Mouse (Mus musculus) midbrain, embryonic 11.5 days (tissue): ENCODE measurements around the gene Adam33. TPM values are rescaled to one million over a fixed set of nuclear protein-coding genes. Genes with fewer than 3 reads are reported as not detected.

ENCODE experiments used
- ATAC-seq: fragments of 200-750 bp; cut with Nextera tagmentation; 2 replicates; pipeline ENCODE4 v1.8.0; 2017; ENCODE audit warnings: moderate TSS enrichment, moderate library complexity; ENCODE audit not compliant: low FRiP score
- DNase-seq: peaks from one replicate; pipeline ENCODE4 v3.0.0; 2015; ENCODE audit warnings: low spot score; ENCODE audit errors: missing footprints
- H3K27ac ChIP-seq: fragments of 300-500 bp; sonication (generic); 2 replicates; pipeline ENCODE4 v1.5.1; 2014; ENCODE audit warnings: low read depth, low read length
- H3K27me3 ChIP-seq: fragments of 300-500 bp; sonication (generic); 2 replicates; pipeline ENCODE4 v1.6.1; 2014; ENCODE audit warnings: mild to moderate bottlenecking, low read length, moderate library complexity, mixed read lengths; ENCODE audit not compliant: control insufficient read depth, insufficient read depth
- H3K36me3 ChIP-seq: fragments of 300-500 bp; sonication (generic); 2 replicates; pipeline ENCODE4 v1.6.1; 2014; ENCODE audit warnings: mild to moderate bottlenecking, low read length, moderate library complexity, mixed read lengths; ENCODE audit not compliant: control insufficient read depth, insufficient read depth
- H3K4me1 ChIP-seq: fragments of 300-500 bp; sonication (generic); 2 replicates; pipeline ENCODE4 v1.6.1; 2014; ENCODE audit warnings: low read length; ENCODE audit not compliant: control insufficient read depth, insufficient read depth
- H3K4me2 ChIP-seq: fragments of 300-500 bp; sonication (generic); 2 replicates; pipeline ENCODE4 v1.6.1; 2014; ENCODE audit warnings: mild to moderate bottlenecking, moderate library complexity
- H3K4me3 ChIP-seq: fragments of 300-500 bp; sonication (generic); 2 replicates; pipeline ENCODE4 v1.5.1; 2014; ENCODE audit warnings: low read depth, low read length
- H3K9ac ChIP-seq: fragments of 300-500 bp; sonication (generic); 2 replicates; pipeline ENCODE4 v1.6.1; 2014; ENCODE audit warnings: low read length
- H3K9me3 ChIP-seq: fragments of 300-500 bp; sonication (generic); 2 replicates; pipeline ENCODE4 v1.6.1; 2016; ENCODE audit warnings: low read length; ENCODE audit not compliant: control insufficient read depth
- WGBS: fragments of 180-500 bp; shearing (Covaris S2); extraction: QIAGEN DNeasy Blood & Tissue Kit; methylation state at CpG from one replicate; pipeline ENCODE4 v1.1.7; 2014; 5-methylcytosine and 5-hydroxymethylcytosine counted together
- polyA plus RNA-seq: library from polyadenylated mRNA; unstranded; fragments of >200 nt; fragmentation: Nextera tagmentation; extraction: Ambion mirVana; gene quantifications from 2 replicates; pipeline ENCODE4 v1.2.1, GENCODE M21; 2014

Adam33 gene
- polyA plus RNA-seq, 1 experiment from 2014 or later, result 0.64 TPM

DNA sequence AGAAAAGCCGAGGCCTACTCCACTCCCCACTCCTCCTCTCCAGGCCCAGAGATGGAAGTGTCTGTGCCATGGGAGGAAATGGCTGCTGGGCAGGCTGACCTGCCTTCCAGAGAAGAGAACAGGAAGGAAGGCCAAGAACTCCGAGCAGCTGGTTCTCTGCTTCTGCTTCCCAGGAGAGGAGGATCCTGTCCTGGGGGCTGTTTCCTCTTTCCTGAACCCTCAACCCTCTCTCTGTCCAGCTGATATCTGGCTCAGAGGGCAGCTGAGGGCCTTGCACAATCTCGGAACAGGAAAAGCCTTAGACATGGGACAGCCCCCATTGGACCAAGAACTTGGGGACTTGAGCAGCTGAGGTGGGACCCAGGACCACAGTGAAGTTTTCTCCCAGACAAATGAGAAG lies 27.2 kb upstream of the Adam33 start:
- 79% methylated on average over 3 of the region's 3 CpGs for WGBS
- Histone ChIP-seq H3K27me3 (no peaks in the 10 kb centered on the region), H3K36me3 (no peaks in the 10 kb centered on the region)

GRCm38 (mm10) chr2:131089634-131090033 lies 26.0 kb upstream of the Adam33 start:
- Histone ChIP-seq H3K4me3 (no peak overlapping the region), H3K27me3 (no peaks in the 10 kb centered on the region), H3K36me3 (no peaks in the 10 kb centered on the region), H3K27ac (no peak overlapping the region), H3K4me2 (no peak overlapping the region), H3K9me3 (no peaks in the 10 kb centered on the region), H3K9ac (no peak overlapping the region), H3K4me1 (no peaks in the 10 kb centered on the region)
- DNase-seq, result no peak
- ATAC-seq, result no peak
- 82% methylated on average over 1 of the region's 1 CpGs for WGBS

More for the DNA sequence above, 27.2 kb upstream of the Adam33 start:
- Histone ChIP-seq H3K27ac (no peak overlapping the region), H3K4me1 (no peaks in the 10 kb centered on the region), H3K4me3 (no peak overlapping the region), H3K9me3 (no peaks in the 10 kb centered on the region), H3K4me2 (no peak overlapping the region), H3K9ac (no peak overlapping the region)
- DNase-seq (no peak), ATAC-seq (no peak)

- Histone ChIP-seq H3K9me3 (no peaks in the 10 kb centered on the region), H3K4me3 (no peak overlapping the region), H3K27me3 (no peaks in the 10 kb centered on the region), H3K36me3 (no peaks in the 10 kb centered on the region), H3K4me1 (no peaks in the 10 kb centered on the region), H3K27ac (no peak overlapping the region), H3K9ac (no peak overlapping the region), H3K4me2 (no peak overlapping the region)
- DNase-seq (no peak), ATAC-seq (no peak)
- WGBS, result 90% methylated on average over 4 of the region's 4 CpGs
These were observed 25.0 kb upstream of the Adam33 start for GRCm38 (mm10) chr2:131088581-131088980.

DNA sequence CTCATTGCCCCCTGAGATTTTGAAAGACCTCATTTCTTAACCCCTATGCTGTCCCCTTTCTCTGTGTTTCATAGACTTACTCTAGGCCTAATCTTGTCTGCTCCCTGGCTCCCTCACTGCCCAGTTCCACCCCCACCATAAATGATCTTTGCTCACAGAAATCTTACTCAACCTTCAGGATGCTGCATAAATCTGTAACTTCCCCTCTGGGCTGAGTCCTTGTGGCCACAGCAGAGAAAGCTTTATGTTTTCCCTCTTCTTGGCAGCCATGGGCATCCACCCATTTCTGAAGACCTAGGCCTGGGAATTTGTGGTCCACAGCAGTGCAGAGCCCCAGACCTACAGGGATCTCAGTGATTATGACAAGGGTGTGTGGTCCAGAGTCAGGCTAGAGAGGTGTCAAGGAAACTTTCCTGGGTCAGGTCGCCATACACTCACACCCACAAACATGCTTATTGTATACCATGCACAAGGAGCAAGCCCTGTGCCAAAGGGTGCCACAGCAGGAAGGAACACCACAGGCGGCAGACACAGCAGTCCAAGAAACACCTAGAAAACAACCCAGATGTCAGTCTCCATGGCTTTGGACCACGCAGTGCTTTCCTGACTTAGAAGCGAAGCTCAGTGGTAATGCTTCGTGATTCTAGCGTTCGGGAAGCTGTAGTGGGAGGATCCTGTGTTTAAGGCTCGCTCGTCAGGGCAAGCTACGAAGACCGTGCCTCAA lies 23.2 kb upstream of the Adam33 start, which contains the start of gene Siglec1:
Siglec1 (minus strand) TSS at position 99 of the 724 bp plus-strand sequence.
- Histone ChIP-seq H3K9ac (no peak within 1 kb of the TSS), H3K4me3 (no peak within 1 kb of the TSS), H3K27ac (no peak within 1 kb of the TSS), H3K9me3 (no peaks in the 10 kb centered on the region), H3K27me3 (no peaks in the 10 kb centered on the region), H3K36me3 (no peaks in the 10 kb centered on the region), H3K4me2 (no peak within 1 kb of the TSS), H3K4me1 (no peaks in the 10 kb centered on the region)
- DNase-seq (no peak), ATAC-seq (no peak)
- 86% methylated on average over 11 of the region's 11 CpGs for WGBS

GRCm38 (mm10) chr2:131084206-131084605 lies 20.6 kb upstream of the Adam33 start:
- no peaks in the 10 kb centered on the region for H3K36me3 ChIP-seq
- H3K4me2 ChIP-seq, result no peak overlapping the region
- no peaks in the 10 kb centered on the region for H3K27me3 ChIP-seq
- DNase-seq (peak; percentile 68), ATAC-seq (no peak)
- no peak overlapping the region for H3K27ac ChIP-seq
- H3K9ac ChIP-seq, result no peak overlapping the region
- 86% methylated on average over 4 of the region's 4 CpGs for WGBS
- H3K4me1 ChIP-seq, result no peaks in the 10 kb centered on the region
- H3K4me3 ChIP-seq, result no peak overlapping the region
- no peaks in the 10 kb centered on the region for H3K9me3 ChIP-seq

GRCm38 (mm10) chr2:131080507-131080906 lies 16.9 kb upstream of the Adam33 start:
- no peak overlapping the region for H3K27ac ChIP-seq
- 78% methylated on average over 5 of the region's 5 CpGs for WGBS

GRCm38 (mm10) chr2:131072536-131072935 lies 8.9 kb upstream of the Adam33 start:
- 88% methylated on average over 10 of the region's 10 CpGs for WGBS
- no peak for ATAC-seq
- no peak overlapping the region for H3K4me3 ChIP-seq

More at GRCm38 (mm10) chr2:131080507-131080906, 16.9 kb upstream of the Adam33 start:
- Histone ChIP-seq H3K4me3 (no peak overlapping the region), H3K4me1 (no peaks in the 10 kb centered on the region), H3K27me3 (no peaks in the 10 kb centered on the region), H3K36me3 (no peaks in the 10 kb centered on the region), H3K9ac (no peak overlapping the region), H3K9me3 (no peaks in the 10 kb centered on the region), H3K4me2 (no peak overlapping the region)
- DNase-seq (no peak), ATAC-seq (no peak)

DNA sequence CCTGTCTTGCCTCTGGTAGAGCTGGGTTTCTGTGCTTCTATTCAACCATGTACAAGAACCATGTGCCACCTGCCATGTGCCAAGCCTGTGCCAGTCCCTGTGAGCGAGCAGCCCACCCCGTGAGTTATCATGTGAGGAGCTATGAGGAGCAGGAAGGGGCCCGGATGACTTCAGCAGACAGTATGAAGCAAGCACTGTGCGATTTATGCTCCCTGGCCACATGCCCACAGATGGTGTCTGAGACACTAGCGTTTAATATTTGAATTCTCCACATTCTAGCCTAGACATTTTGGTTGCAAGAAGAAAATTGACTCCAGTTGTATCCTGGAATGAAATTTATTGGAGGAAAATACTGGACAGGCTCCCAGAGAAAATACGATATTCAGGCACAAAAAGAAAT lies 3.9 kb upstream of the Adam33 start:
- 83% methylated on average over 6 of the region's 6 CpGs for WGBS
- no peaks in the 10 kb centered on the region for H3K9me3 ChIP-seq
- ATAC-seq, result no peak

More at GRCm38 (mm10) chr2:131072536-131072935, 8.9 kb upstream of the Adam33 start:
- Histone ChIP-seq H3K9me3 (no peaks in the 10 kb centered on the region), H3K9ac (no peak overlapping the region), H3K27me3 (no peaks in the 10 kb centered on the region), H3K27ac (no peak overlapping the region), H3K4me1 (no peaks in the 10 kb centered on the region), H3K4me2 (no peak overlapping the region), H3K36me3 (no peaks in the 10 kb centered on the region)
- DNase-seq, result peak; percentile 56

DNA sequence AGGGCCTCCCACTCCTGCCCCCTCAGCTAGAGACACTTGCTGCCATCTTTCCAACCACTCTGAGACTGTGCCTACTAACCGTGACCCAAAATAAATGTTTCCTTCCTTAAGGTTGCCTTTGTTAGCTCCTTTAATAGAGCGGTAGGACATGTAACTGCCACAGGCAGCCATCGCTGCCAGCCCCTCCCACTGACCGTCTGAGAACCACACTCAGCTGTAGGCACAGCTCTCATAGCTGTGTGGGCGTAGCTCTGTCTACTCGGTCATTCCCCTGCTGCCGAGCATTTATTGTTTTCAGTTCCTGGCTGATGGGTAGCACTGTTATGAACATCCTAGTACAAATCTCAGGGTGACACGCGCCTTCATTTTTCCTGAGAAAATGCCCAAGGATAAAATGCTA lies 2.7 kb upstream of the Adam33 start:
- WGBS, result 80% methylated on average over 9 of the region's 9 CpGs

More for the DNA sequence above, 3.9 kb upstream of the Adam33 start:
- DNase-seq, result no peak
- H3K36me3 ChIP-seq, result no peaks in the 10 kb centered on the region
- H3K4me2 ChIP-seq, result no peak overlapping the region
- no peak overlapping the region for H3K9ac ChIP-seq
- no peak overlapping the region for H3K4me3 ChIP-seq
- H3K27me3 ChIP-seq, result peaks cover 11% of the 10 kb centered on the region
- H3K27ac ChIP-seq, result no peak overlapping the region
- peaks cover 3% of the 10 kb centered on the region; the same call in 1 of the 2 replicates for H3K4me1 ChIP-seq

More for the DNA sequence above, 2.7 kb upstream of the Adam33 start:
- ATAC-seq, result no peak
- Histone ChIP-seq H3K27ac (no peak overlapping the region), H3K4me1 (peaks cover 3% of the 10 kb centered on the region; the same call in 1 of the 2 replicates), H3K4me2 (no peak overlapping the region), H3K4me3 (no peak overlapping the region), H3K9me3 (no peaks in the 10 kb centered on the region), H3K36me3 (no peaks in the 10 kb centered on the region), H3K27me3 (peaks cover 14% of the 10 kb centered on the region), H3K9ac (no peak overlapping the region)
- no peak for DNase-seq
